Mouse (Mus musculus) heart, postnatal 25 days (tissue): ENCODE measurements around the gene Ube2g1. TPM values are rescaled to one million over a fixed set of nuclear protein-coding genes. Genes with fewer than 3 reads are reported as not detected.
"Not testable (repeated sequence)": the region's sequence is repeated elsewhere in the genome, so short reads cannot be mapped to it uniquely, and the experiment has no call there.

Experiments
- DNase-seq: peaks from one replicate; pipeline ENCODE4 v3.0.0; 2022; ENCODE audit warnings: low spot score
- intact Hi-C: fragments of 180-260 bp; cut with DNase I; formaldehyde crosslinking; loops from one replicate; pipeline ENCODE4 v1.15.1; 2025
- total RNA-seq, 2 experiments: library from RNA; stranded (reverse); gene quantifications; 2 replicates each; pipeline ENCODE4 v1.2.3; 2021

Gene Ube2g1
- total RNA-seq, 2 experiments from 2014 or later: 63.6 to 66.5 TPM

GRCm38 (mm10) chr11:72686697-72687096 is 79.6 kb downstream of the Ube2g1 start:
- DNase-seq: no peak
- intact Hi-C loops: no loop called here

GRCm38 (mm10) chr11:72688242-72688641 is 81.2 kb downstream of the Ube2g1 start:
- intact Hi-C loops: no loop called here
- no peak for DNase-seq

- DNase-seq: no peak
- intact Hi-C loops: no loop called here
Measured at GRCm38 (mm10) chr11:72689115-72689514, 82.0 kb downstream of the Ube2g1 start.

GRCm38 (mm10) chr11:72689551-72690510 is 82.7 kb downstream of the Ube2g1 start, which contains the start of gene Ankfy1:
Gene Ankfy1 (plus strand): TSS chr11:72690006.
- intact Hi-C loops: loop anchor here (2.0 to 5.0 kb wide), 2 partner anchors 88 to 105 kb away; no protein-coding TSS in a partner anchor
- DNase-seq: peak; percentile 92

GRCm38 (mm10) chr11:72692353-72692752 is 85.3 kb downstream of the Ube2g1 start:
- intact Hi-C loops: loop anchor here (5.0 kb wide), 1 partner anchor 90 kb away; no protein-coding TSS in a partner anchor
- no peak for DNase-seq

GRCm38 (mm10) chr11:72695025-72695424 is 87.9 kb downstream of the Ube2g1 start:
- no peak for DNase-seq
- intact Hi-C loops: no loop called here

GRCm38 (mm10) chr11:72696368-72696971 is 89.4 kb downstream of the Ube2g1 start:
- intact Hi-C loops: no loop called here
- no peak for DNase-seq

GRCm38 (mm10) chr11:72697323-72697722 is 90.2 kb downstream of the Ube2g1 start:
- no peak for DNase-seq
- intact Hi-C loops: no loop called here

GRCm38 (mm10) chr11:72705111-72705510 is 98.0 kb downstream of the Ube2g1 start:
- DNase-seq, intact Hi-C loops: not testable (repeated sequence)

GRCm38 (mm10) chr11:72712721-72713120 is 105.6 kb downstream of the Ube2g1 start:
- DNase-seq: no peak
- intact Hi-C loops: no loop called here

- no peak for DNase-seq
Measured at GRCm38 (mm10) chr11:72718161-72718560, 111.1 kb downstream of the Ube2g1 start.

GRCm38 (mm10) chr11:72723165-72723564 is 116.1 kb downstream of the Ube2g1 start:
- intact Hi-C loops: loop anchor here (5.0 to 10.0 kb wide), 2 partner anchors 61 to 368 kb away; no protein-coding TSS in a partner anchor
- DNase-seq: no peak

More at GRCm38 (mm10) chr11:72718161-72718560, 111.1 kb downstream of the Ube2g1 start:
- intact Hi-C loops: no loop called here

- no peak for DNase-seq
- intact Hi-C loops: loop anchor here (1.0 to 10.0 kb wide), 4 partner anchors 62 to 369 kb away; no protein-coding TSS in a partner anchor
Measured at GRCm38 (mm10) chr11:72723871-72724270, 116.8 kb downstream of the Ube2g1 start.

- DNase-seq: no peak
- intact Hi-C loops: loop anchor here (10.0 kb wide), 1 partner anchor 371 kb away; no protein-coding TSS in a partner anchor
Measured at GRCm38 (mm10) chr11:72726023-72726422, 118.9 kb downstream of the Ube2g1 start.

GRCm38 (mm10) chr11:72733736-72734135 is 126.7 kb downstream of the Ube2g1 start:
- intact Hi-C loops: no loop called here
- no peak for DNase-seq

- DNase-seq: peak; percentile 8
- intact Hi-C loops: no loop called here
Measured at GRCm38 (mm10) chr11:72734840-72735518, 127.9 kb downstream of the Ube2g1 start.

GRCm38 (mm10) chr11:72735519-72735860 is 128.4 kb downstream of the Ube2g1 start:
- DNase-seq: no peak
- intact Hi-C loops: no loop called here
